Comparison of ENCODE assay signal across 11 mouse cellular contexts in genomic region chr19:33223766-33224165, GRCm38 (mm10).
DNase-seq lines count a peak whose midpoint lies in the region; ATAC-seq and TF ChIP-seq lines count a peak whose summit lies in the region.
"Had no signal": no experiment of that assay in that cellular context is flagged by ENCODE, and none has a peak within 500 bp of the region (broad histone marks: within the 10 kb centered on the region; RNA-seq: fewer than 3 reads in every experiment).

No protein-coding gene starts in this region.

- CTCF ChIA-PET in Patski (lab: Charles Lee), result interaction anchor here (1.0 to 12.7 kb wide), 8 partner anchors 16 to 510 kb away, joined by 3 to 220 read pairs (median 20); partner anchors contain the start of gene Pten

- peak overlapping the region; percentile 22; the same call in 1 of the 2 replicates for H3K4me2 ChIP-seq in embryonic facial prominence, embryonic 13.5 days
- H3K4me2 ChIP-seq in midbrain, embryonic 13.5 days (replicated peaks), result peak overlapping the region; percentile 26
- H3K4me2 ChIP-seq: heart, embryonic 15.5 days had no signal

- ATAC-seq in embryonic facial prominence, embryonic 13.5 days (ENCODE audit: insufficient number of reproducible peaks, insufficient read depth, low FRiP score, low TSS enrichment, low read depth), result no peak
- ATAC-seq in Patski, result no peak
- ATAC-seq in midbrain, embryonic 13.5 days, result no peak
- no peak for ATAC-seq in inflammation-experienced regulatory T-cells, adult 6 months

- no peak for TF ChIP-seq CTCF in layer of hippocampus, adult 2 months (conservative IDR thresholded peaks at IDR 0.05)
- no peak for TF ChIP-seq CTCF in Patski (IDR thresholded peaks at IDR 0.05)

- H3K9ac ChIP-seq in embryonic facial prominence, embryonic 13.5 days, result no peak overlapping the region
- no peak overlapping the region for H3K9ac ChIP-seq in midbrain, embryonic 13.5 days (replicated peaks)
- H3K9ac ChIP-seq: heart, embryonic 15.5 days had no signal

- 40% methylated on average over 5 of the region's 5 CpGs for WGBS in embryonic facial prominence, embryonic 13.5 days
- 73% methylated on average over 5 of the region's 5 CpGs for WGBS in embryonic facial prominence, embryonic 10.5 days
- WGBS in midbrain, embryonic 13.5 days, result 55% methylated on average over 5 of the region's 5 CpGs

- H3K36me3 ChIP-seq in embryonic facial prominence, embryonic 13.5 days, result no peaks in the 10 kb centered on the region
- no peaks in the 10 kb centered on the region for H3K36me3 ChIP-seq in embryonic facial prominence, embryonic 10.5 days (replicated peaks)
- H3K36me3 ChIP-seq in midbrain, embryonic 13.5 days, result no peaks in the 10 kb centered on the region
- H3K36me3 ChIP-seq: heart, embryonic 15.5 days had no signal

- 0 out of 2 replicates have a peak, but pooled peaks cover under 1% of the 10 kb centered on the region for H3K27me3 ChIP-seq in embryonic facial prominence, embryonic 13.5 days
- H3K27me3 ChIP-seq in embryonic facial prominence, embryonic 10.5 days (replicated peaks; ENCODE audit: low read depth, poor library complexity, severe bottlenecking), result no peaks in the 10 kb centered on the region
- peaks cover 14% of the 10 kb centered on the region for H3K27me3 ChIP-seq in Patski
- 0 out of 2 replicates have a peak, but pooled peaks cover 3% of the 10 kb centered on the region for H3K27me3 ChIP-seq in midbrain, embryonic 13.5 days
- H3K27me3 ChIP-seq: heart, embryonic 15.5 days had no signal

- in situ Hi-C loops in Patski (cut with MboI; ENCODE audit: low pct_unique_long_range_greater_than_20kb), result loop anchor here (5.0 to 10.0 kb wide), 3 partner anchors 156 to 389 kb away; no protein-coding TSS in a partner anchor

- POLR2A ChIA-PET in Patski (lab: Charles Lee), result interaction anchor here (2.4 to 5.5 kb wide), 2 partner anchors 464 to 467 kb away, joined by 6 to 49 read pairs; partner anchors contain the start of gene Pten

- H3K4me1 ChIP-seq in embryonic facial prominence, embryonic 13.5 days, result peaks cover 30% of the 10 kb centered on the region
- H3K4me1 ChIP-seq in embryonic facial prominence, embryonic 10.5 days, result peaks cover 28% of the 10 kb centered on the region
- peaks cover 26% of the 10 kb centered on the region for H3K4me1 ChIP-seq in midbrain, embryonic 13.5 days (replicated peaks)

- no peak overlapping the region for H3K4me3 ChIP-seq in embryonic facial prominence, embryonic 13.5 days
- no peak overlapping the region for H3K4me3 ChIP-seq in embryonic facial prominence, embryonic 10.5 days
- peak overlapping the region; percentile 42 for H3K4me3 ChIP-seq in layer of hippocampus, adult 2 months
- H3K4me3 ChIP-seq in midbrain, embryonic 13.5 days (replicated peaks), result no peak overlapping the region
- H3K4me3 ChIP-seq: heart, embryonic 15.5 days had no signal

- peak overlapping the region; percentile 13; the same call in 1 of the 2 replicates for H3K27ac ChIP-seq in embryonic facial prominence, embryonic 13.5 days
- no peak overlapping the region for H3K27ac ChIP-seq in embryonic facial prominence, embryonic 10.5 days (replicated peaks)
- H3K27ac ChIP-seq in layer of hippocampus, adult 2 months, result peak overlapping the region; percentile 79
- no peak overlapping the region for H3K27ac ChIP-seq in midbrain, embryonic 13.5 days
- H3K27ac ChIP-seq: heart, embryonic 15.5 days had no signal

- H3K9me3 ChIP-seq in embryonic facial prominence, embryonic 13.5 days, result no peaks in the 10 kb centered on the region
- H3K9me3 ChIP-seq in embryonic facial prominence, embryonic 10.5 days, result no peaks in the 10 kb centered on the region
- no peaks in the 10 kb centered on the region for H3K9me3 ChIP-seq in midbrain, embryonic 13.5 days
- H3K9me3 ChIP-seq: heart, embryonic 15.5 days had no signal

- DNase-seq in embryonic facial prominence, embryonic 10.5 days (ENCODE audit: low spot score), result no peak
- no peak for DNase-seq in layer of hippocampus, adult 2 months (ENCODE audit: low spot score in 2 of 2)
- DNase-seq in layer of hippocampus, postnatal 36 days, result no peak
- DNase-seq in Patski (ENCODE audit: low read depth, low spot score), result peak; percentile 43
- no peak for DNase-seq in adrenal gland, postnatal 10 days
- DNase-seq: B cell, adult 2 months; spleen, adult 18-20 months had no signal

Comparison
In these comparisons a context has a peak if more than half of its experiments do, and no peak if none do; other contexts are left out.
1. H3K27ac ChIP-seq: peak in embryonic facial prominence, embryonic 13.5 days (single experiment) and layer of hippocampus, adult 2 months (single experiment); none in embryonic facial prominence, embryonic 10.5 days (single experiment) and midbrain, embryonic 13.5 days (single experiment).